Mouse (Mus musculus): ENCODE data around the gene Perm1. TPM values are rescaled to one million over a fixed set of nuclear protein-coding genes. Genes with fewer than 3 reads are reported as not detected.

The Perm1 gene
- 1 to 10 TPM in 1 of 2 experiments, under 1 TPM in 1; 0.30 to 1.3 TPM for polyA plus RNA-seq (2017; shearing (Covaris generic))

- no peak for ATAC-seq
These were observed at the start of gene Perm1 for GRCm38 (mm10) chr4:156215649-156216048. Gene Perm1, plus strand, starts transcription at chr4:156215868.

GRCm38 (mm10) chr4:156166477-156166876 is 49.2 kb upstream of the Perm1 start:
- no peak for ATAC-seq

GRCm38 (mm10) chr4:156168611-156169010 is 47.1 kb upstream of the Perm1 start:
- no peak for ATAC-seq

- ATAC-seq = no peak
These were observed 46.5 kb upstream of the Perm1 start for GRCm38 (mm10) chr4:156169129-156169528.

GRCm38 (mm10) chr4:156171828-156172227 is 43.8 kb upstream of the Perm1 start:
- no peak for ATAC-seq

- no peak for ATAC-seq
These were observed 38.0 kb upstream of the Perm1 start for GRCm38 (mm10) chr4:156177630-156178029.

GRCm38 (mm10) chr4:156183747-156184146 is 31.9 kb upstream of the Perm1 start:
- no peak for ATAC-seq

- no peak for ATAC-seq
These were observed 31.2 kb upstream of the Perm1 start for GRCm38 (mm10) chr4:156184291-156184954.

- ATAC-seq = no peak
These were observed 30.2 kb upstream of the Perm1 start for GRCm38 (mm10) chr4:156185456-156185949.

GRCm38 (mm10) chr4:156185950-156186850 is 29.5 kb upstream of the Perm1 start:
- no peak for ATAC-seq

- ATAC-seq = no peak
These were observed 27.4 kb upstream of the Perm1 start for GRCm38 (mm10) chr4:156188162-156188810.

GRCm38 (mm10) chr4:156188811-156189323 is 26.8 kb upstream of the Perm1 start:
- no peak for ATAC-seq

GRCm38 (mm10) chr4:156192421-156193199 is 23.1 kb upstream of the Perm1 start:
- no peak for ATAC-seq

- ATAC-seq = no peak
These were observed 22.5 kb upstream of the Perm1 start for GRCm38 (mm10) chr4:156193200-156193590.

GRCm38 (mm10) chr4:156193906-156194305 is 21.8 kb upstream of the Perm1 start:
- no peak for ATAC-seq

- no peak for ATAC-seq
These were observed 21.3 kb upstream of the Perm1 start for GRCm38 (mm10) chr4:156194346-156194745.

GRCm38 (mm10) chr4:156195927-156196870 is 19.5 kb upstream of the Perm1 start:
- no peak for ATAC-seq

GRCm38 (mm10) chr4:156197131-156197828 is 18.4 kb upstream of the Perm1 start, which contains the start of gene Agrn:
Gene Agrn, minus strand, starts transcription at chr4:156197488.
- ATAC-seq = peak; percentile 24

- ATAC-seq = no peak
These were observed 17.9 kb upstream of the Perm1 start for GRCm38 (mm10) chr4:156197829-156198205.
